Mouse (Mus musculus) intestine, embryonic 14.5 days (tissue): ENCODE results near the gene Fubp1. TPM values are rescaled to one million over a fixed set of nuclear protein-coding genes. Genes with fewer than 3 reads are reported as not detected.

Source experiments
- ATAC-seq: fragments of 200-750 bp; cut with Nextera tagmentation; replicated peaks from 2 replicates; pipeline ENCODE4 v1.8.0; 2017; ENCODE audit warnings: low read depth, moderate number of reproducible peaks, moderate TSS enrichment, moderate library complexity; ENCODE audit not compliant: low FRiP score, low TSS enrichment
- DNase-seq: peaks from one replicate; pipeline ENCODE4 v3.0.0-alpha.2; 2018; ENCODE audit warnings: low spot score
- H3K27ac ChIP-seq: fragments of 300-500 bp; sonication (generic); 2 replicates; pipeline ENCODE4 v1.5.1; 2014; ENCODE audit warnings: low read depth, mild to moderate bottlenecking, control low read depth
- H3K27me3 ChIP-seq: fragments of 300-500 bp; sonication (generic); replicated peaks from 2 replicates; pipeline ENCODE4 v1.6.1; 2014; ENCODE audit warnings: low read length, control low read depth; ENCODE audit not compliant: control insufficient read depth, insufficient read depth
- H3K36me3 ChIP-seq: fragments of 300-500 bp; sonication (generic); 2 replicates; pipeline ENCODE4 v1.6.1; 2014; ENCODE audit warnings: low read length, control low read depth; ENCODE audit not compliant: control insufficient read depth, insufficient read depth
- H3K4me1 ChIP-seq: fragments of 300-500 bp; sonication (generic); replicated peaks from 2 replicates; pipeline ENCODE4 v1.6.1; 2014; ENCODE audit warnings: low read length, control low read depth, mixed read lengths; ENCODE audit not compliant: control insufficient read depth, insufficient read depth
- H3K4me2 ChIP-seq: fragments of 300-500 bp; sonication (generic); 2 replicates; pipeline ENCODE4 v1.6.1; 2014; ENCODE audit warnings: low read length
- H3K4me3 ChIP-seq: fragments of 300-500 bp; sonication (generic); 2 replicates; pipeline ENCODE4 v1.5.1; 2014; ENCODE audit warnings: low read depth, low read length, control low read depth, mixed read lengths
- H3K9ac ChIP-seq: fragments of 300-500 bp; sonication (generic); 2 replicates; pipeline ENCODE4 v1.6.1; 2014; ENCODE audit warnings: mild to moderate bottlenecking, low read length
- H3K9me3 ChIP-seq: fragments of 300-500 bp; sonication (generic); 2 replicates; pipeline ENCODE4 v1.6.1; 2016; ENCODE audit warnings: low read length, control low read depth; ENCODE audit not compliant: control insufficient read depth
- WGBS: fragments of 180-500 bp; shearing (Covaris S2); extraction: QIAGEN DNeasy Blood & Tissue Kit; methylation state at CpG from one replicate; pipeline ENCODE4 v1.1.7; 2014; 5-methylcytosine and 5-hydroxymethylcytosine counted together
- polyA plus RNA-seq: library from polyadenylated mRNA; unstranded; fragments of >200 nt; fragmentation: Nextera tagmentation; extraction: Ambion mirVana; gene quantifications from 2 replicates; pipeline ENCODE4 v1.2.1, GENCODE M21; 2014

The Fubp1 gene
- polyA plus RNA-seq, 1 experiment from 2014 or later: 228 TPM

DNA sequence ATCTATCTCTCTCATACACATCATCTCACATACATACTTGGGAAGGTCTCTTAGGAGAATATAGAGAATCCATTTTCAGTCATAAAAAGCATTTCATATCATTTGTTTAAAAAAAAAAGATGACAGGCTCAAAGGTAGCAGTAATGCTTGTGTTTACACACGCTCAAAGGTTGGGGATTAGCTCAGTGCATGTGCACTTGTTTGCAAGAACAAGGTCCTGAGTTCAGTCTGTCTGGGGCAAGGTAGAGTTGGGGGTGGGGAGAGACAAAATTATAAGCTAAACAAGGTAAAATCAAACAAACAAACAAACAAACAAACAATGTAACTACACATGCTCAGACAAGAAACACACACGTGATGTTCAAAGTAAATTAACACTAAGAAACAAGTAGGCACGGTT, 9.0 kb upstream of the Fubp1 start:
- Histone ChIP-seq H3K4me3 (no peak overlapping the region), H3K27ac (no peak overlapping the region), H3K4me1 (no peaks in the 10 kb centered on the region), H3K9me3 (no peaks in the 10 kb centered on the region), H3K4me2 (no peak overlapping the region), H3K36me3 (no peaks in the 10 kb centered on the region), H3K27me3 (no peaks in the 10 kb centered on the region), H3K9ac (no peak overlapping the region)
- 83% methylated on average over 3 of the region's 3 CpGs for WGBS
- DNase-seq (no peak), ATAC-seq (no peak)

DNA sequence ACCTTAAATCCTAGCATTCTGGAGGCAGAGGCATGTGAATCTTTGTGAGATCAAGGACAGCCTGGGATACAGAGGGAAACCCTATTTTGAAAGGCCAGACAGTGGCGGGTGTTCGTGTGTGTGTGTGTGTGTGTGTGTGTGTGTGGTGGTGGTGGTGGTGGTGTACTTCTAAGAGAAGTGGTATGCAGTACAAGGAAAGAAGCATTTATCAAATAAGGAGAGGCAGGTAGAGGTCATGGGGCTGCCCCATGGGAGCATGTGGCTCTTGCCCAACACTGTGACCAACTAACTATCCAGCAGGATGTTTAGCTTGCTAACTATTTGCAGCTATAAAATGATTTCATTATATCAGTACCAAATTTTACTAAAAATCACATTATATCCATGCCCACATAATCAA, 8.6 kb upstream of the Fubp1 start:
- no peaks in the 10 kb centered on the region for H3K36me3 ChIP-seq
- no peak overlapping the region for H3K4me3 ChIP-seq
- ATAC-seq (no peak), DNase-seq (no peak)
- H3K4me1 ChIP-seq: no peaks in the 10 kb centered on the region
- H3K9me3 ChIP-seq: no peaks in the 10 kb centered on the region
- no peak overlapping the region for H3K9ac ChIP-seq
- no peaks in the 10 kb centered on the region for H3K27me3 ChIP-seq
- no peak overlapping the region for H3K4me2 ChIP-seq
- WGBS: 83% methylated on average over 2 of the region's 2 CpGs
- H3K27ac ChIP-seq: no peak overlapping the region

DNA sequence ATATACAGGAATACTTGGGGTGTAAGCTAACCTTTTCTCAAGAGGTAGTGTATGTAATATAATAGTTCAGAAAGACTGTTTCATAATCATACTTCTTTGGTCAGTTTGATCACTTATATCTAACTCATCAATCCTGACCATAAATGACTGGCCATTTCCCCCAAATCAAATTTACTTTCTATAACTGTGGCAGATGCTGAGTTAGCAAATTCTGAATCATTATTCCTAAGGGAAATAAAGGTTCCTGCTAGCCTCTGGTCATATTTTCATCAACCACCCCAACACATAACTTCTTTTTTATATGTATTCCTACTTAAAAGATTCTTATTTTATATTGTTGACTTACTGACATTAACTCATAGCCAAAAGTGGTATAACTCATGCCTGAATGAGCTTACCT, 7.3 kb upstream of the Fubp1 start:
- H3K27me3 ChIP-seq: no peaks in the 10 kb centered on the region
- H3K9ac ChIP-seq: no peak overlapping the region
- no peak for ATAC-seq
- no peak overlapping the region for H3K4me3 ChIP-seq
- H3K4me1 ChIP-seq: no peaks in the 10 kb centered on the region
- H3K27ac ChIP-seq: no peak overlapping the region
- H3K9me3 ChIP-seq: no peaks in the 10 kb centered on the region
- H3K36me3 ChIP-seq: peaks cover 8% of the 10 kb centered on the region; the same call in 1 of the 2 replicates
- DNase-seq: no peak
- no peak overlapping the region for H3K4me2 ChIP-seq

DNA sequence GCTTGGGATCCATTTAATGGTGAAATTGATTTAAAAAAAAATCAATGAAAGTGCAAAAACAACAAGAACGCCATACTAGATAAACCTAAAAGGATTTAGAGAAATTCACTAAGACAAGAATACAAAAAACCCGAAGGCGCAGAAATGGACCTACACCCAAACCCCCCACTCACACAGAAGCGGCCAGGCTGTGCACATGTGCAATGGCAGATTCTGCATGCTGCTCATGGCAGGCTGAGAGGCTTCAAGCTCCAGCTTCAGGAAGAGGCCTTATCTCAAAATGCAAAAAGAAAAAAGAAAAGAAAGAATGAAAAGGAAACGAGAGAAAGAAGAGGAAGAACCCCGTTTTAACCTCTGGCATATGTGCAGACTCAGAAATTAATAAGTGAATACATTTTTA, 6.8 kb upstream of the Fubp1 start:
- no peak overlapping the region for H3K4me3 ChIP-seq
- ATAC-seq: no peak
- peaks cover 1% of the 10 kb centered on the region; the same call in 1 of the 2 replicates for H3K4me1 ChIP-seq
- H3K4me2 ChIP-seq: no peak overlapping the region
- H3K36me3 ChIP-seq: peaks cover 8% of the 10 kb centered on the region; the same call in 1 of the 2 replicates
- no peak for DNase-seq
- no peak overlapping the region for H3K9ac ChIP-seq
- no peaks in the 10 kb centered on the region for H3K9me3 ChIP-seq
- H3K27me3 ChIP-seq: no peaks in the 10 kb centered on the region
- no peak overlapping the region for H3K27ac ChIP-seq
- WGBS: 86% methylated on average over 6 of the region's 6 CpGs

DNA sequence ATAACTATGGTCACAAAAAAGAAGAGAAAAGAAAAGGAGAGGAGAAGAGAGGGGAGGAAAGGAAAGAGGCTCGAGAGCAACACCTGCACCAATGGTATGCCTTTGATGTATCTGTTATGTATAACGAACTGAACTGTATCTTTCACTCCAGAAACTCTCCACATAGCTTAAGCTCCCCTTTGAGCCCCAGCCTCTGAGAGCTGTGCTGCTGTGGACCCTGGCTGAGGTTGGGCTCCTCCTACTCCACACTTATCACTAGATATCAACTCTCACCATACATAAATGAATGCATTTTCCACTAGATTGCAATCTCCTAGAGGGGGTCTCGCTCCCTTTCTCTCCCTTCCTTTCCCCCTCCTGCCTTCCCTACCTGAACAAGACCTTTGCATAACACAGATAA, 6.2 kb upstream of the Fubp1 start:
- no peak overlapping the region for H3K27ac ChIP-seq
- no peak overlapping the region for H3K4me3 ChIP-seq
- peaks cover 6% of the 10 kb centered on the region for H3K4me1 ChIP-seq
- no peaks in the 10 kb centered on the region for H3K9me3 ChIP-seq
- no peaks in the 10 kb centered on the region for H3K27me3 ChIP-seq
- no peak overlapping the region for H3K4me2 ChIP-seq
- no peak for ATAC-seq
- H3K36me3 ChIP-seq: peaks cover 8% of the 10 kb centered on the region; the same call in 1 of the 2 replicates
- no peak overlapping the region for H3K9ac ChIP-seq
- no peak for DNase-seq
- 60% methylated on average over 3 of the region's 3 CpGs for WGBS

DNA sequence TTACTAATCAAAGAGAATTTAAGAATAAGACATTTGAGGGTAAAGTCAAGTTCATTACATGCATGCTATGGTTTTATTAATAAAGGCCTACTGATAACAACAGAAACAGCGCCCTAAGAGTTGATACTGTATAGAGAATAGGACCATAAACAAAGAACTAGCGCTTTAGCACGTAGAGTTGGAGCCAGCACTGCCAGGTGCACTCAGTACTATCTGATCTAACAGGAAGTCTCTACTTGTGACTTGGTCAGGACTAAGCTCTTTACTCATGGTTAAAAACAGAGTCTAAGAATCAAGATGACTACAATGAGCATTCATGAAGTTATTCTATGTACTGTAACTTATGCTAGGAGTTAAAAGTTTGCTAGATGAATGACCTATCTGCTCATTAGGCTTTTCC, 5.6 kb upstream of the Fubp1 start:
- 76% methylated on average over 3 of the region's 3 CpGs for WGBS
- no peak overlapping the region for H3K4me3 ChIP-seq
- H3K27me3 ChIP-seq: no peaks in the 10 kb centered on the region
- peaks cover 8% of the 10 kb centered on the region; the same call in 1 of the 2 replicates for H3K36me3 ChIP-seq
- H3K4me2 ChIP-seq: no peak overlapping the region
- H3K9me3 ChIP-seq: no peaks in the 10 kb centered on the region
- H3K27ac ChIP-seq: no peak overlapping the region
- no peak for DNase-seq
- peaks cover 9% of the 10 kb centered on the region for H3K4me1 ChIP-seq
- no peak overlapping the region for H3K9ac ChIP-seq
- no peak for ATAC-seq

DNA sequence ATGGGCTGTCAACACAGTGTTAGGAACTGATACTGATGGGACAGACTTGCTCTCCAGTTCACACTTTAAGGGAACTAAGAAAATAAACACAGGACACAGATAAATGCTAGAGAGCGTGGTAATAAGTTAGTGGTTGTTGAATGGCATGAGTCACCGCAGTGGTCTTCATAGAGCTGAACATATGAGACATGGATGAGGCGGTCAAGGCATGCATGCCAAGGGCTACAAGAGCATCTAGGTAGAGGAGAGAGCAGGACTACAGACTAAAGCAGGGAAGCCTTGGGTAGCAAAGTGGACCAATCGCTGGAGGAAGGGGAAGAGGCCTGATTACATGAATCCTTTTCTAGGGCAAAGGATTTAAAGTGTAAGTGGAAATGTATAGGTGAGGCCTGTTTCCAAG, 3.1 kb upstream of the Fubp1 start:
- no peak for DNase-seq
- Histone ChIP-seq H3K9ac (no peak overlapping the region), H3K27ac (no peak overlapping the region)

DNA sequence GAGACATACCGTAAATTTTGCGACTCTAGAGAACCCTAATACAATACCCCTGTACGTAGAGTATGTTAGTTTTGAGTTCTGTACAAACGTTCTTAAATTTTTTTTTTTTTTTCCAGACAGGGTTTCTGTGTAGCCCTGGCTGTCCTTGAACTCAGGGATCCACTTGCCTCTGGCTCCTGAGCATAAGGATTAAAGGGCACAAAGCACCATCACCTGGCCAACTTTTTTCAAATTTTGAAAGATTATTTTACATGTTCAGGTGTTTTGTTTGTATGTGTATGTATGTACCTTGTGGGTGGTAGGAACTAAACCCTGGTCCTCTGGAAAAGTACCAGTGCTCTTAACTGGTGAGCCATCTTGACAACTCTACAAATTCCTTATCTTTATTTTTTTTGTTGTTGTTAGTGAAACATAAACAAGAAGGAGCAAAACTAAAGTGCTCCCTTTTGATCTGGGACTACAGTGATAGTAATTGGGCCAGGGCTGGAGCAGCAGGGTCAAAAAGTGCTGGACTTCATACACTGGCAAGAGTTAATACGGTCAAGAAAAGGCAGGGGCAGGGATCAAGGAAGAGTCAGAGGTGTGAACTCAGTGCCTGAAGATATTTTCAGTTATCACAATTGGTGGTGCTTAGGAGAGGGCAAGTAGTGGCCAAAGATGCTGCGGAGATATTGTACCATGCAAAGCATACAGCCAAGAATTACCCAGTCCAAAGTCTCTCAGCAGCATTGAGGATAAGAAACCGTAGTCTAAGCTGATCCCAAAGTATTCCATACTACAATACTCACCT, 1.9 kb upstream of the Fubp1 start:
- Histone ChIP-seq H3K9me3 (no peaks in the 10 kb centered on the region), H3K36me3 (peaks cover 8% of the 10 kb centered on the region; the same call in 1 of the 2 replicates), H3K4me2 (peak overlapping the region; percentile 95), H3K4me3 (0 out of 2 replicates have a peak overlapping the region, but pooled peaks have one; percentile 98), H3K27me3 (no peaks in the 10 kb centered on the region), H3K4me1 (peaks cover 25% of the 10 kb centered on the region), H3K27ac (no peak overlapping the region), H3K9ac (no peak overlapping the region)
- DNase-seq (no peak), ATAC-seq (no peak)
- WGBS: 84% methylated on average over 7 of the region's 7 CpGs

More for the DNA sequence above, 3.1 kb upstream of the Fubp1 start:
- H3K4me2 ChIP-seq: no peak overlapping the region
- H3K27me3 ChIP-seq: no peaks in the 10 kb centered on the region
- whole genome bisulfite sequencing: 97% methylated on average over 4 of the region's 4 CpGs
- H3K4me1 ChIP-seq: peaks cover 14% of the 10 kb centered on the region
- H3K9me3 ChIP-seq: no peaks in the 10 kb centered on the region
- H3K36me3 ChIP-seq: peaks cover 8% of the 10 kb centered on the region; the same call in 1 of the 2 replicates
- no peak for ATAC-seq
- no peak overlapping the region for H3K4me3 ChIP-seq
